Mouse (Mus musculus): Measurements from ENCODE around the gene Smc4.

Smc4 gene

DNA sequence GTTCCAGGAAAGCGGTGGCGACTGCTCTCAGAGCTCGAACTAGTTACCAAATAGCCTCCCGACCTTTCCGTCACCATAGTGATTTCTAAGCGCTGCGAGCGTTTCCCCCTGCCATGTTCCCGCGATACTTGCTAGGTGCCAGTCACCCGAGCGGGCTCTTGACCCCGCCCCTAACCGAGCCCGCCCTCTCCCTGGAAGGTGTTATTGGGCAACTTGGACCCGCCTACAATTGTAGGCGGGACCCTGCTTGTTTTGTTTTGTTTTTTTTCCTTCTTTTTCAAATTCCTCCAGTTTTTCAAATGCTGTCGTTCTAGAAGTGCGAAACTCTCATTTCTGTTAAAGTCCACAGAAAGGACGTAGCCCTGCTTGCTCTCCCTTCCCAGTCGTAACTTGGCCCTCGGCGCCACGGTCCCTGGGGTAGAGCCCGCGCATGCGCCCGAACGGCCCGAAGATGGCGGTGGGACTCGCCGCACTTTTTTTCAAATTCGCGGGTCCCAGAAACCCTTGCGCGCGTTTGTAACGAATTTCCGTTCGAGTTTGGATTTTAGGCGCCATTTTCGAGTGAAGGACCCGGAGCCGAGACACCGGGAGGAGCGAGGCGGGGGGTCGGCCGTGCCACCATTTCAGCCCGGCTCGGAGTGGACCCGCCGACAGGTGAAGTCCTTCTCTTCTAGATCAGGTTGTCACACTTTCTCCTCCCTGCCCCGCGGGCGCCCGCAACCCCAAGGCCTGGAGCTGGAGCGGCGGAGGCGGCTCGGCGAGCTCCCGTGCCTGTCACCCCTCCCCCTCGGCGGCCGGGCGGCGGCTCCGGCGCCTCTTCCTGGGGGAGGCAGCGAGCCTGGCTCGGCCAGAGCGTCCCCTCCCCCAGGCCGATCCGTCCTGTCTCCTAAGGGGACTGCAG, at the start of gene Smc4, which contains the start of gene Ift80:
Gene Smc4 (plus strand): TSS at position 302 of the 901 bp plus-strand sequence.
Gene Ift80 (minus strand): TSS at position 134 of the 901 bp plus-strand sequence.
- peak; percentile 94 for DNase-seq (ENCODE audit: low read depth, low spot score)

DNA sequence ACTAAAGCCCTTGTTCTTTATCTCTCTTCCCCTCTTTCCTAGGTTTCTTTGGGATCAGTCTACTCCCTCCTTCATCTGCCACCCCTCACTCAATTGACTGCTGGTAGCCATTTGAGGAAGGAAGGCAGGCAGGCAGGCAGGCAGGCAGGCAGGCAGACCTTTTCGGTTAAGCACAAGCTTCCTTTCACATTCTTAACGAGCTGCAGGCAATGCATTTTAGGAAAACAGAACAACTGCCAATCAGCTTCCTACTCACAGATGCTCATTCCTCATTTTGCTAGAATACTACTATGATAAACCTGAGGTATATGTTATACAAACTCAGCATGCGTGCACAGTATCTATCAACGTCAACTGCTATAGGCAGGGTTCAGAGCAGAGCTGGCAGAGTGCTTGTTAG, 48.1 kb upstream of the Smc4 start:
- no peak for DNase-seq (ENCODE audit: low read depth, low spot score)

DNA sequence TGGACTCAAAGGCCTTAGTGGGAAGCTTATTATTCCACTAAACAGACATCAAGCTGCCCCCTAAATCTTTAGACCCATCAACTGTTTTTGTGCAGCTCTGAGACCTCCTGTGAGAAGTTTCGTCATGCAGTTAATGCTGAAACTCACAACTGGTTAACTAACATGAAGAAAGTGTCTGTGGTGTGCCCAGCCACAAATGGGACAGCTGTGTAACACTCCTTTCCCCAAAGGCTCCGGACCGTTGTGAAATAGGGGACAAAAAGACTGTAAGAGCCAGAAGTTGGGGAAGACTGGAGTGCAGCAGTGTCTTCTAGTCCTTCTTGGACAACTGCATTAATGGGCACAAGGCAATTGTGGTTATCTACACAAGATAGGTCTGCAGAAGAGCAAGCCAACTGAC, 47.1 kb upstream of the Smc4 start:
- DNase-seq (ENCODE audit: low read depth, low spot score) = no peak

DNA sequence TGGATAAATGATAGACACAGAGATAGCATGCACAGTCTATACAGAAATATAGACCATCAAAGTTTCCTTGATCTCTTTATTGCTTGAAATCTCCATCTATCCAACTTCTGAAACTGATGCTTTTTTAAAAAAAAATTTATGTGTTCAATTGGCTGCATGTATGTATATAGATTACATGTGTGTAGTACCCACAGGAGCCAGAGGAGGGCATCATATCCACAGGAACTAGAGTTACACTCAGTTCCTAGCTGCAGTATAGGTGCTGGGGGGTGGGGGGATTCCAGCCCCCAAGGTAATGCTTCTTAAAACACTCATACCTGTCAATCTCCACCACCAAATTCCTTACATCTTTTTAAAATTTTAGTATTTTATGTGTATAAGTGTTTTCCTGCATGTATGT, 39.9 kb upstream of the Smc4 start:
- DNase-seq (ENCODE audit: low read depth, low spot score) = no peak

DNA sequence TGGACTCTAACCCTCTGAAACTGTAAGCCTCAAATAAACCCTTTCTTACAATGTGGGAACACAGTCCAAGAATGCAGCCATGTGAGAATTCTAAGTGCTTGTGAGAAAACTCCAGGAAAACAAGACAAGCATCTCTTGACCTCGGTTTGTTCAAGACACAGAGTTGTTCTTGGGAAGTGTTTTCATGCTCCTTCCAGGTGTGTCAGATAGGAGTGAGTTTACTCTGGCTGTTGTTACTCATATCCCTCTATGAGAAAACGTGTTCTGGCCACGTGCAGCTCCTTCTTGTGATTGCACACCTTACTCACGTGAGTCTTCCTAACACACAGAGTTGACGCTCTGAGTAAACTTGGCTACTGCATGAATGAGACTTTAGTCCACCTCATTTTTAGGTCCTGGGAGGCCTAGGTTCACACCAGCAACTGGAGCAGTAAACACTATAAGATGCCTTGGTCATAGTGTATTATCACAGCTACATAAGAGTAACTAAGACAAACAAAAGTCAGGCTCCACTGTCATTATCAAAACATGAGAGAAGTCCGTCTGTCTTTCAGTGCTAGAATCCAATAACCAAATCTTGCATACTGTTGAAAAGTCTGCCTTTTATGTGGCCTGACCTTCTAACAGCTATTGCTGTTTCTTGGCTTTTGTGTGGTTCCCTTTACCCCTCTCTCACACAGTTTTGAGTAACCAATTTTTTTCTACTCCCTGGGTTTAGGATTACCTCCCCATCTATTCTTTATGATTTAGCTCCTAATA, 37.8 kb upstream of the Smc4 start:
- DNase-seq (ENCODE audit: low read depth, low spot score) = no peak

DNA sequence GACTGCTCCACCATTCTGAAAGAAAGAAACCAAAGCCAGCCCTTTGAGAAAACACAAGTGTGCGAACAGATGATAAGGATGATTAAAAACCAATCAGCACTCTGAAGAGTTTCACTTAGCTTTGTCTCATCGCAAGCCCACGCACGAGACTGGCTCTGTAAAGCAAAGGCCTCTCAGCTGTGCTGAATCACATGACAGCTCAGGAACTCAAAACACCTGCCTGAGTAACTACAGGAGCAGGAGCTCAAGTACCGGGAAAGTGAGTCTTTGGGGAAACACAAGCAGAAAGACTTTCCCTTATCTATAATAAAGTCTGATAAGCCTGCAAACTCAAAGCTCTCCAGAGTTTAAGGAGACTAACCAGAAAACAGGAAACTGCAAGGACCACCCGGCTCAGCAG, 37.1 kb upstream of the Smc4 start:
- no peak for DNase-seq (ENCODE audit: low read depth, low spot score)

DNA sequence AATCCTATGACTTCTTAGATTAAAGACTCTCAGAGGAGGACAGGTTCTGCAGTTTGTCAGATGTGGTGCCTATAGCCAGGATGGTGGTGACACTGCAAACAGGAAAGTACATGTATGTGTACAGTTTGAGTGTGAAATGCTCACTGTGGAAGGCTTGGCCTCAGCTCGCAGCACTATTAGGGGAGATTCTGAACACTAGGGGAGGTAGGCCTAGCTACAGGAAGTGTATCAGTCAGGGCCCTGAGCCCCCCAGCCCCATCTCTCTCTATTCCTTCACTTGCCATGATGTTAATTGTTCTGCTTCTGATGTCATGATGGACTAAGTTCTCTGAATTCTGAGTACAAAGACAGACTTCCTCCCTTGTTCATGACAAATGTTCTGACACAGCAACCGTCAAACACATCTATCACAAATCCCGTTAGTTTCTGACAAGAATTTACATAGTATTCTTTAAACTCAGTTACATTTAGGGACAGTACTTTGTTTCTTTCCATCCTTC, 35.4 kb upstream of the Smc4 start:
- DNase-seq (ENCODE audit: low read depth, low spot score) = no peak

DNA sequence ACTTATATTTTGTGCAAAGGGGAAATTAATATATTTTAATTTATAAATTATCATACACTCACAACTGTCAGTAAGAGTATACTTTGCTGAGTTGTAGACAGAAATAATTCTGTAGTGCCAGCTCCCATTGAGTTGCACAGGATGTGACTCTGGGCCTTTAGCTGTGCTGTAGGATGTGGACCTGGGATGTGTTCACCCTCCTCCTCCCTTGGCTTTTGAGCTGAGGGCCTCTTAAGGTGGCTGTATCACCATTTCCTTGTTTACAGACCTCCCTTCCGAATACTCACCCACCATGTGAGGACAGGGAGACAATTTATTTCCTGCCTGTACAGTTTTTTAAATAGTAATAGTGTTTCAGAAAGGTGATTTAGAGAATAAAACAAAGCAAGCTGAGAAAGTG, 31.0 kb upstream of the Smc4 start:
- no peak for DNase-seq (ENCODE audit: low read depth, low spot score)

DNA sequence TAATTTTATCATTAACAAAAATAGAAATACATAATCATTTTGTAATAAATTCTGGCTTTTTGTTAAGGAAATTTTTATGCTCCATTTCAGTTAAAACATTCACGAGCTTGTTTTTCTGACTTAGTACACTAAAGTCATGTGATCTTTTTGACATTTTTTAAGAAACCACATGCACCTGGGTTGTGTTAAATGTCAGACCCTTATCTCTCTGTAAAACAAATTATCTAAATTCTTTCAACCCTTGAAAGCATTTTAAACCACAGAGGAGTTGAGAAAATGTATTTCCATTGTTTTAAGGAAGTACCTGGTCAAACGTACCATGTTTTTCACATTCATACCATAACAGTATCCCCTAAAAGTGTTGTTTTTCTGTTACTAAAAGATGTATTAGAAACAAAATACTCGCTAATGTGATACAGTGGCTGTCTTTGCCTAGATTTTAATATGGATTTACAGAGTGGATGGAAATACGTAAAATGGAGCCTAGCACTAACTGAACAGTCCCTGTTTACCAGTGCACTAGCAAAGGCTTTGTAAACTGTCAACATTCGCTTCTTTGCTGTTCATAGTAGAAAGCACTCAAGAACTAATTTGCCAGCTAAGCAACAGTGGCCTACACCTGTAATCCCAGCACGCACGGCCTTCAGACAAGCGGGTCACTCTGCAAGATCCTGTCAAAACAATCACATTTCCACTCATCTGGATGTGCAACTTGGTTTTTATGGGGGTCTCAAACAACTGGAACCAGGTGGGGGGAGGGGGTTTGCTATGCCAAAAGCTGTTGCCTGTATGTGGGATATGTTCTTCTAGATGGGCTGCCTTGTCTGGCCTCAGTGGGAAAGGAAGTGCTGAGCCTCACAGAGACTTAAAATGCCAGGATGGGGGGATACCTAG, 29.7 kb upstream of the Smc4 start:
- no peak for DNase-seq (ENCODE audit: low read depth, low spot score)

DNA sequence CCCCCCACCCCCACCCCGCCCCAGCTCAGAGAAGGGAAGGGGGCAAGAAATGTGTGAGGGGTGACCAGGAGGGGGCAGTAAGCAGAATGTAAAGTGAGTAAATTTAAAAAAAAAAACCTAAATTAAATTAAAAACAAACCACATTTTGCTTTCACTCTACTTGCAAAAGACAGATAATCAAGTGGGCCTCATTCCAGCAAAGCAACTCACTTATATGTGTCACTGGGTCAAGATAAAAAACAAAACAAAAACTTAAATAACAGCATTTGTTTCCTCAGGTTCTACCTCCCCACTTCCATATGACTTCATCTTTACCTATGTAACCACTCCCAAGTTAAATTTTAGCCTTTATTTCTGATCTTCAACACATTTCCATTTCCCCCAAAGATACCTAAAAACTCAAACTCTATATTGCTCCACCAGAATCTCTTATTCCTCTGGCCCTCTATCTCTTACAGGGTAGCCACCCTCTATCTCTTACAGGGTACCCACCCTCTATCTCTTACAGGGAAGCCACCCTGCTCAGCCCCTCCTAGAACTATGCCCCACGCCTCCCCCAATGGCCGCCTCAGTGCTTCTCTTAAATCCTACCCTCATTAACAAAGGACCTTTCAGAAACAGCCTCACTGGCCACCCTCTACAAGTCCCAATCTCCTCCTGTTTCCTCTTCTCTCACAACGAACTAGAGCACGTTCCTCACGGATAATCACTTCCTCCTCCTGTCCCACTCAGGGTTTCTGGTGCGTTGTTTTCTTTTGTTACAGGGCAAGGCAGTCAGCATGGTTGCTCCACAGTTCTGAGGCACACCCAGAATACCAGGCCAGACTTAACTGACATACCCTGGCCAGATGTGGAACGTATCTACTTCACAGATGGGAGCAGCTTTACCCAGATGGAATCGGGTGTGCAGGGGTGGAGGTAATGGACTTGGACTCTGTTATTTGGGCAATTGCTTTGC, 28.7 kb upstream of the Smc4 start:
- no peak for DNase-seq (ENCODE audit: low read depth, low spot score)

DNA sequence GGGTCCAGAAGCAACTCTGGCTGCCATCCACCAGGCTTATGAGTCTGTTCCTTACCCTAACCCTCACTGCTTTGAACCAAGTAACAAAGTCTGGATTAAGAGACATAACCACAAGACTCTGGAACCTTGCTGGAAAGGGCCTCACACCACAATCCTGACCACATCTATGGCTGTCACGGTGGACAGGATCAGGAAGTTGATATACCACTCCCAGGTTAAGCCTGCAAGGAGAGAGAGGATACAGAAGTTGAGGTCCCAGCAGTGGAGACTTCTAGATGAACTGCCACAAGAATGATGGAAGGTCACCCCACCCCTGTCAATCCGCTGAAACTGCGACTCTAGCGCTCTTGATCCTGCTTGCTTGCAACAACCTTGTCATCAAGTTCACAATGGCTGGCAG, 26.8 kb upstream of the Smc4 start:
- no peak for DNase-seq (ENCODE audit: low read depth, low spot score)

DNA sequence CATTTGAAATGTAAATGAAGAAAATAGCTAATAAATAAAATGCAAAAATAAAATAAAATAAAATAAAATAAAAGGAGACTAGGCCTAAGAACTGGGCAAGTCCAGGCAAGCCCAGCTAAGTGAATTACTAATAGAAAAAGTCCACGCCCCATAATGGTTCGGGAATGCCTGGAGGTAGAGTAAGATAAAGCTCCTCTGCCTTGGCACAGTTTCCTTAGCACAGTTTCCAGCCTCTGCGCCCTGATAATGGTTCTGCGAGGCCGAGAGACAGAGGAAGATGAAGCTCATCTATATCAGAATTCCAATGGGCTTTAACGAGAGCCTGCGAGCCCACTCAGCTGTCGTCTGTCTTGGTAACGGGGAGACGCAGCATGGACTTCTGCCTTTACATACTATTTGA, 25.4 kb upstream of the Smc4 start:
- DNase-seq (ENCODE audit: low read depth, low spot score) = no peak

DNA sequence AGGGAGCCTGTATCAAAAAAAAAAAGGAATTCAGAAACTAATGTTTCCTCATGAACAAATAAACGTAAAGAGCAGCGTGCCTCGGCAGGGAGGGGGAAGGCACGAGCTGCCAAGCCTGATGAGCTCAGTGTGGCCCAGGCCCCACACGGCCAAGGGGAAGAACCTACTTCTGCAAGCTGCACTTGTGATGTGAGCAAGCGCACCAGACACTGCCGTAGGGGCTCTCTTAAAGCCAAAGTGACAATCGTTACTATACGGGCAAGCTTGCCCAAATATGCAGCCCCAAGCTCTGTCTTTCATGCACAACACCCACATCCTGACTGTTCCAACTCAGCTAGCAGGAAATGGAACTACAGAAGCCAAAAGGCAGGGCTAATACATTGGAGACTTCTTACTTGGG, 23.6 kb upstream of the Smc4 start:
- DNase-seq (ENCODE audit: low read depth, low spot score) = no peak

DNA sequence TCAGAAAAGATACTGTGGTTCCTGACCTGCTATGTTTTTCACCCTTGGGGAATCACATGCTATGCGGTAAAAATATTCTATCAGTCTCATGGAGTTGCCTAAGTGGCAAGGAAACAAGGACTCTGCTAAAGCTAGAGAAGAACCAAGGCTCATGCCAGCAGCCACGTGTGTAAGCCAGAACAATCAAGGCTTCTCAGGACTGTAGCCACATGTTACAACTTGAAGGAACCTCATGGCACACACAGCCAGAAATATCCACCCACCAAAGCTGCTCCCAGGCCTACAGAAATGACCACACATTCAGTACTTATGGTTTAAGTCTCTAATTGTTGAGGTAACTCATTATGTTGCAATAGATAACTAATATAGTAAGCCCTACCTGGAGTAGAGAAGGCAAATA, 18.0 kb upstream of the Smc4 start:
- DNase-seq (ENCODE audit: low read depth, low spot score) = no peak

DNA sequence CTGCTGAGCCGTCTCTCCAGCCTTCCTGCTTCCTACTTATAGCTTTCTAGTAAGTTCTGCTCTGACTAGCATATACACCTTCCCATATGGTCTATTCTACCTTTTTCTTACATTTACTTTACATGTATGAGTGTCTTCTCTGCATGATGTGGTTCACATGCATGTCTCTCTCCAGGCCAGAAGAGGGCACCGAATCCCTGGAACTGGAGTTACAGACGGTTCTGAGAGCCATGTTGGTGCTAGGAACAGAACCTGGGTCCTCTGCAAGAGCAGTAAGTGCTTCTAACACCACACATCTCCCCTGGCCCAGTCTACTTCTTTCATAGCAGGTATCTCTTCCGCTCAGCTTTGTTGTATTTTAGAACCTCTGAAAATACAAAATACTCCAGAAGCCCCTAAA, 1.8 kb upstream of the Smc4 start:
- DNase-seq (ENCODE audit: low read depth, low spot score) = no peak

DNA sequence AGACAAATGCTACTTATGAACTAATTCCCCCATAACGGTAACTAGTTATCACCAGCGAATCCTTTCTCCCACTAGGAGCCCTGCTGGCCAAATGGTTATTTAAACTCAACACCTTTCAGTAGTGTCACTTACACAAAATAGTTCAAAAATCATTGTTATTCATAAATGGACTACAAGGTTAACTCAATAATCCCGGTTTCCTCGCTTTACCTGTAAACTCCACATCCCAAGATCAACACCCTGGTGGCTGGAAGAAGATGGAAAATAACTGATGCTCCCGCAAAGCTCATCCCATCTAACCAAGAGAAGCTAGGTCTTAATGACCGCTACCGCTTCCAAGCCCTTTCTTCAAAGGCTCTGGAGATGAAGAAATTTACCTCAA, 492 bp upstream of the Smc4 start:
- no peak for DNase-seq (ENCODE audit: low read depth, low spot score)

DNA sequence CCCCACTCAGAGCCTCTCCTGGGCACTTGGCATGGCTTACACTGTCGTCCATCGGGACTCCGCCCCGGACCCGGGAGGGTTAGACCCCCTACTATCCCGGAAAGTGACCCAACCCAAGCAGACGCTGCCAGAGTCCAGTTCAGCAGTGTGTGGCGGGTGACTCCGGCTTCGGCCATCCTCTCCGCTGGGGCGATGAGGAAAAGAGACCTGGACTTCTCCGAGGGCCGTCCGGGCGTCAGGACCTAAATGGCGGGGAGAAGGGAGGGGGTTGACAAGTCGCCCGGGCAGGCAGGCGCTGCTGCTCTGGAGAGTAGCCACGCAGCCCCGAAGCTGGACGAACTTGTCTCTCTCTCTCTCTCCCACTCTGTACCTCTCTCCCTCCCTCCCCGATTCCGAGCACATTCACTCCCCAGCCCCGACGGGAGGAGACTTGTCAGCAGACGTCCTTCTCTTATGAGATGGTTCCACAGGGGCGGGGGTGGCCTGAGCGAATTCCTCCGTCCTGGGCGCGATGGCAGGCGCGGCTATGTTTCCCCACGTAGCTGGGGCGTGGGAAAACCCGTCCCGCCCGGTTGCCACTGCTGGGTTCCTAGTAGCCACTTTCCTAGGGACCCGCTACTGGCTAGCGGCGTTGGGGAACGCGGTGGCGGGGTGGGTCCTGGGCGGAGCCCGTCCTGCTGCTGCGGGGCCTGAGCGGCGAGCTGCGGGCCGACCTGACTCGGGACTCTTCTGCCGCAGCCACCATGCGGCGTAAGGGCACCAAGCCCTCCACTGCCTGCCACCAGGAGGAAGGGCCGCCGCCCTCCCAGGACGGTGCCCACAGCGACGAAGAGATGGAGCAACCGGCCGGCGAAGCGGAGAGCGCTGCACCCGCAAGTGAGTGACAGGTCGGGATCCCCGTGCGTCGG, 1.1 kb downstream of the Smc4 start:
- DNase-seq (ENCODE audit: low read depth, low spot score) = no peak

DNA sequence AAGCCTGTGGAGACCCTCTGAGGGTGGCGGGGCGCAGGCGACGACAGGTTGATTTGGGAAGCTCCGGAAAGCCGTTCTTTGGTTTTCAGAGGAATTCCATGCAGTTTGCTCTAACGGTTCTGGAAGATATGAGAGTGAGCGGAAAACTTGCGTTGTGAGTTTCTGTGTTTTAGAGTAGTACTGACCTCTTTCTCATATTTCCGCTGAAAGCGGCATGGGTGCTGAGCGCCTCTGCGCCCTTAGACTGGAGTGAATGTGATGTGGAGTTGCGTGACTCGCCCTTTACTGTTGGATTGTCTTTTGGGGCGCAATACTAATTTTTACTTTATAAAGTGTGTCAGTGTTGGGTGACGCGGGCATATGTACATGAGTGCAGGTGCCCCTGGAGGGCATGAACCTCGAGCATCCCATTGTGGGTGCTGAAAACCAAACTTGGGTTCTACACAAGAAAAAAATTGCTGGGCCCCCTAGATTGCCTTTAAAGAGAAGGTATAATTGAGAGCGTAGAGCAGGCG, 1.8 kb downstream of the Smc4 start:
- DNase-seq (ENCODE audit: low read depth, low spot score) = no peak

DNA sequence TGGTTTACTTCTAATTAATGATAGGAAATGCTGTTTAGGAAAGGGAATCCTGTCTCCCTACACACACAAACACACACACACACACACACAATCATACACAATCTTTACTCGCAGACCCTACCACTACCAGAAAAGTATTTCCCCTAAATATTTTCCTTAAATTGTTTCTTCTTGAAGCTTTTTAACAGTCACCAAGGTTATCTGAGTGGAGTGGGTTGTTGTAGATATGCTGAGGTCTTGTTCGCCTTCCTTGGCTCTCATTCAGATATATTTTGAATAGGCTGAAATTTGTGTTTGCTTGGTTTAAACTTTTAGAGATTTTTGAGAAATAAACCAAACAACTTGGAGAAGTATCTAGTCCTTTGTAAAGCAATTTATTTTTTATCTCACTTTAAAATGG, 4.3 kb downstream of the Smc4 start:
- no peak for DNase-seq (ENCODE audit: low read depth, low spot score)
